In the genomic region with DNA sequence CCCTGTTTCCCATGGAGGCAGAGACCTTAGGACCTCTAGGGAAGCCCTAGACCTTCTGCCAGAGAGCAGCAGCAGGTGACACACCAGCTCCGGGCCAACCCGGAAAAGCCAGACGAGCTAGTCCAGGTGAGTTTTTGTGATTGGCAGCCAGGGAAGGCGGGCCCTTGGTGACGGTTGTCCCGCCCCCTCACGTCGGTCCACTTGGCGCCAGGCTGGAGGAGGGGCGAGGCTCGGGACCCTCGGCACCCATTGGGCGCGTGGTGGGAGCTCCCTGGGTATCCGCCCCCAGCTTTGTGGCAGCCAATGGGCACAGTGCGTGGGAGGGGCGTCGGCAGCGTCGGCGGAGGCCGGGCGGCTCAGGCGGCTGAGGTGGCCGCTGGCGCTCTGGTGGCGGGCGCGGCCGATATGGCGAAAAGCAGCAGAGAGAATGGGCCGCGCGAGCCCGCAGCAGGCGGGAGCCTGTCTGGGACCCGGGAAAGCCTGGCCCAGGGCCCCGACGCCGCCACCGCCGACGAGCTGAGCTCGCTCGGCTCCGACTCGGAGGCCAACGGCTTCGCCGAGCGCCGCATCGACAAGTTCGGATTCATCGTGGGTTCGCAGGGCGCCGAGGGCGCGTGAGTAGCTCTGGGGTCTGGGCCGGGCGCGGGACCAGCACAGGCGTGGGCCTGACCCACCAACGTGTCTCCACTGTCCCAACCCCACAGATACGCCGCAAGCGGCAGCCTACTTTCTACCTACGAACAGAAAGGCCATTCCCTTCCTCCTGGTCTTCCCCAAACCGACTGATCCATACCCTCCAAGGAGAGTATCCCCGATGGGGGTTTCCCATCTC, we compare ENCODE assay signal across 8 mouse cellular contexts. TPM values are rescaled to one million over a fixed set of nuclear protein-coding genes. Genes with fewer than 3 reads are reported as not detected.
DNase-seq lines count a peak whose midpoint lies in the region; ATAC-seq lines count a peak whose summit lies in the region.

A gene (plus strand): TSS at position 304 of the 832 bp plus-strand sequence.

- H3K4me3 ChIP-seq in intestine, embryonic 14.5 days (ENCODE audit: low read depth, low read length): peak within 1 kb of the TSS; percentile 81

- H3K36me3 ChIP-seq in intestine, embryonic 14.5 days (ENCODE audit: control insufficient read depth, insufficient read depth, low read length): peaks cover 17% of the 10 kb centered on the region

- intact Hi-C loops in left cerebral cortex, postnatal 14 days (cut with DNase I): no loop called here

- under 1% methylated on average over 65 of the region's 71 CpGs for WGBS in intestine, embryonic 14.5 days

- peak; percentile 95 to 96 for DNase-seq in adrenal gland, adult 18-20 months (ENCODE audit: low spot score in 2 of 2)
- peak; percentile 99 for DNase-seq in embryo, embryonic 11 days
- peak; percentile 99 for DNase-seq in gastrocnemius, postnatal 25 days
- peak; percentile 93 for DNase-seq in intestine, embryonic 14.5 days (ENCODE audit: low spot score)
- DNase-seq in left cerebral cortex, postnatal 14 days (ENCODE audit: low spot score in 2 of 2): peak; percentile 98
- DNase-seq in mesoderm, embryonic 11.5 days (ENCODE audit: low read depth, low spot score): peak; percentile 97
- peak; percentile 97 to 98 for DNase-seq in right cerebral cortex, postnatal 36 days (ENCODE audit: low spot score in 2 of 2)
- DNase-seq in yolk sac, embryonic 10.5 days (ENCODE audit: low spot score): peak; percentile 99

- ATAC-seq in intestine, embryonic 14.5 days (replicated peaks; ENCODE audit: low FRiP score, low TSS enrichment, low read depth): peak; percentile 98

- no peaks in the 10 kb centered on the region for H3K27me3 ChIP-seq in intestine, embryonic 14.5 days (replicated peaks; ENCODE audit: control insufficient read depth, insufficient read depth, low read length)

- H3K9me3 ChIP-seq in intestine, embryonic 14.5 days (ENCODE audit: control insufficient read depth, low read length): no peaks in the 10 kb centered on the region

- H3K4me2 ChIP-seq in intestine, embryonic 14.5 days (ENCODE audit: low read length): peak within 1 kb of the TSS; percentile 77

- peaks cover 10% of the 10 kb centered on the region for H3K4me1 ChIP-seq in intestine, embryonic 14.5 days (replicated peaks; ENCODE audit: control insufficient read depth, insufficient read depth, low read length)

- H3K27ac ChIP-seq in intestine, embryonic 14.5 days (ENCODE audit: low read depth): no peak within 1 kb of the TSS

- peak within 1 kb of the TSS; percentile 83 for H3K9ac ChIP-seq in intestine, embryonic 14.5 days (ENCODE audit: low read length)

RNA-seq across cellular contexts. Expression of the gene that starts here (rescaled TPM):
- 10 to 100 TPM; 14.8 to 23.3 TPM for total RNA-seq in adrenal gland, adult 18-20 months (2021)
- total RNA-seq in gastrocnemius, postnatal 25 days (2021): 1 to 10 TPM; 3.8 to 4.3 TPM
- 18.1 and 20.1 TPM in 2 replicates for polyA plus RNA-seq in intestine, embryonic 14.5 days (2014; fragmentation: Nextera tagmentation; extraction: Ambion mirVana)
- 10 to 100 TPM; 32.9 to 33.2 TPM for total RNA-seq in left cerebral cortex, postnatal 14 days (2021)
